Mouse (Mus musculus): Measurements from ENCODE around the gene Saa2. TPM values are rescaled to one million over a fixed set of nuclear protein-coding genes. Genes with fewer than 3 reads are reported as not detected.
A peak's percentile ranks its signal among the peaks of the same experiment; 100 is the strongest.
"Not testable (repeated sequence)": the region's sequence is repeated elsewhere in the genome, so short reads cannot be mapped to it uniquely, and the experiment has no call there.

Saa2 gene
- not detected for total RNA-seq (2021)

- intact Hi-C loops (cut with DNase I), result no loop called here
- no peak for DNase-seq
These were observed at the start of gene Saa2 for GRCm38 (mm10) chr7:46751490-46751889. Gene Saa2, plus strand, starts transcription at chr7:46751790.

GRCm38 (mm10) chr7:46710390-46710844, 41.2 kb upstream of the Saa2 start, which contains the start of gene Saal1:
Gene Saal1, minus strand, starts transcription at chr7:46710680.
- intact Hi-C loops (cut with DNase I), result loop anchor here (5.0 kb wide), 1 partner anchor 318 kb away; no protein-coding TSS in a partner anchor
- peak; percentile 88 to 89 for DNase-seq

GRCm38 (mm10) chr7:46712250-46712649, 39.3 kb upstream of the Saa2 start:
- DNase-seq, result no peak

GRCm38 (mm10) chr7:46714518-46714917, 37.1 kb upstream of the Saa2 start:
- intact Hi-C loops (cut with DNase I), result loop anchor here (5.0 kb wide), 1 partner anchor 322 kb away; no protein-coding TSS in a partner anchor
- peak; percentile 57 to 69 for DNase-seq

More at GRCm38 (mm10) chr7:46712250-46712649, 39.3 kb upstream of the Saa2 start:
- intact Hi-C loops (cut with DNase I), result loop anchor here (5.0 kb wide), 1 partner anchor 320 kb away; no protein-coding TSS in a partner anchor

GRCm38 (mm10) chr7:46715600-46715999, 36.0 kb upstream of the Saa2 start, which contains the start of gene Saa3:
Gene Saa3, minus strand, starts transcription at chr7:46715700.
- intact Hi-C loops (cut with DNase I), result loop anchor here (1.0 kb wide), 1 partner anchor 58 kb away; no protein-coding TSS in a partner anchor
- no peak for DNase-seq

- peak in 1 of 2 experiments; percentile 18 for DNase-seq
- intact Hi-C loops (cut with DNase I), result no loop called here
These were observed 34.7 kb upstream of the Saa2 start for GRCm38 (mm10) chr7:46716897-46717296.

- intact Hi-C loops (cut with DNase I), result no loop called here
- no peak for DNase-seq
These were observed 32.9 kb upstream of the Saa2 start for GRCm38 (mm10) chr7:46718591-46719270.

- DNase-seq, result peak; percentile 21 to 22
- intact Hi-C loops (cut with DNase I), result no loop called here
These were observed 32.1 kb upstream of the Saa2 start for GRCm38 (mm10) chr7:46719526-46719925.

- intact Hi-C loops (cut with DNase I), result no loop called here
- no peak for DNase-seq
These were observed 31.1 kb upstream of the Saa2 start for GRCm38 (mm10) chr7:46720460-46720859.

GRCm38 (mm10) chr7:46723354-46723753, 28.2 kb upstream of the Saa2 start:
- DNase-seq, result no peak
- intact Hi-C loops (cut with DNase I), result no loop called here

- intact Hi-C loops (cut with DNase I), result no loop called here
- no peak for DNase-seq
These were observed 27.7 kb upstream of the Saa2 start for GRCm38 (mm10) chr7:46723849-46724248.

- DNase-seq, result no peak
- intact Hi-C loops (cut with DNase I), result no loop called here
These were observed 27.2 kb upstream of the Saa2 start for GRCm38 (mm10) chr7:46724396-46724795.

GRCm38 (mm10) chr7:46727584-46727983, 24.0 kb upstream of the Saa2 start:
- DNase-seq, result no peak
- intact Hi-C loops (cut with DNase I), result no loop called here

- DNase-seq, result no peak
- intact Hi-C loops (cut with DNase I), result no loop called here
These were observed 19.1 kb upstream of the Saa2 start, which contains the start of gene Saa4 for GRCm38 (mm10) chr7:46732458-46732857. Gene Saa4, minus strand, starts transcription at chr7:46732603.

- intact Hi-C loops (cut with DNase I), result no loop called here
- no peak for DNase-seq
These were observed 16.6 kb upstream of the Saa2 start for GRCm38 (mm10) chr7:46734983-46735382.

- DNase-seq, result no peak
- intact Hi-C loops (cut with DNase I), result no loop called here
These were observed 12.8 kb upstream of the Saa2 start for GRCm38 (mm10) chr7:46738561-46739460.

- DNase-seq; intact Hi-C loops (cut with DNase I): not testable (repeated sequence)
These were observed 11.5 kb upstream of the Saa2 start for GRCm38 (mm10) chr7:46740041-46740440.

GRCm38 (mm10) chr7:46742880-46743279, 8.7 kb upstream of the Saa2 start, which contains the start of gene Saa1:
Gene Saa1, minus strand, starts transcription at chr7:46742980.
- intact Hi-C loops (cut with DNase I), result not testable (repeated sequence)

GRCm38 (mm10) chr7:46745816-46746215, 5.8 kb upstream of the Saa2 start:
- intact Hi-C loops (cut with DNase I), result no loop called here
- DNase-seq, result no peak

More at GRCm38 (mm10) chr7:46742880-46743279, 8.7 kb upstream of the Saa2 start, which contains the start of gene Saa1:
- not testable (repeated sequence) for DNase-seq

- intact Hi-C loops (cut with DNase I), result no loop called here
- peak; percentile 22 to 34 for DNase-seq
These were observed 5.2 kb upstream of the Saa2 start for GRCm38 (mm10) chr7:46746381-46746780.

GRCm38 (mm10) chr7:46748459-46748858, 3.1 kb upstream of the Saa2 start:
- intact Hi-C loops (cut with DNase I), result no loop called here
- DNase-seq, result no peak
